Mouse (Mus musculus) CD4-positive, CD25-positive, alpha-beta regulatory T cell, adult 4 months (primary cell): Measurements from ENCODE around the gene Nos1ap. TPM values are rescaled to one million over a fixed set of nuclear protein-coding genes. Genes with fewer than 3 reads are reported as not detected.

Experiments
- ATAC-seq: one replicate; pipeline ENCODE4 v1.8.0; 2017
- polyA plus RNA-seq, 2 experiments: library from polyadenylated mRNA; unstranded; fragments of 100-300 nt; shearing (Covaris generic); gene quantifications; one replicate each; pipeline ENCODE4 v1.2.1; 2017

Gene Nos1ap
- polyA plus RNA-seq, 2 experiments from 2014 or later: 0.19 to 0.29 TPM

GRCm38 (mm10) chr1:170346266-170346665 lies 243.4 kb downstream of the Nos1ap start:
- ATAC-seq: no peak

GRCm38 (mm10) chr1:170343906-170344305 lies 245.8 kb downstream of the Nos1ap start:
- ATAC-seq: no peak

GRCm38 (mm10) chr1:170343081-170343480 lies 246.6 kb downstream of the Nos1ap start:
- no peak for ATAC-seq

GRCm38 (mm10) chr1:170339943-170340342 lies 249.7 kb downstream of the Nos1ap start:
- ATAC-seq: no peak

- ATAC-seq: no peak
Observed at GRCm38 (mm10) chr1:170332775-170333174, 256.9 kb downstream of the Nos1ap start.

- no peak for ATAC-seq
Observed at GRCm38 (mm10) chr1:170331926-170332325, 257.7 kb downstream of the Nos1ap start.

GRCm38 (mm10) chr1:170325277-170325676 lies 264.4 kb downstream of the Nos1ap start:
- no peak for ATAC-seq

- ATAC-seq: no peak
Observed at GRCm38 (mm10) chr1:170324312-170324711, 265.3 kb downstream of the Nos1ap start.

GRCm38 (mm10) chr1:170323001-170323400 lies 266.7 kb downstream of the Nos1ap start:
- no peak for ATAC-seq

GRCm38 (mm10) chr1:170322046-170322445 lies 267.6 kb downstream of the Nos1ap start:
- ATAC-seq: no peak

GRCm38 (mm10) chr1:170311431-170311830 lies 278.2 kb downstream of the Nos1ap start:
- no peak for ATAC-seq

- ATAC-seq: no peak
Observed at GRCm38 (mm10) chr1:170308503-170308902, 281.2 kb downstream of the Nos1ap start, which contains the start of gene Spata46. Gene Spata46, plus strand, starts transcription at chr1:170308803.

- ATAC-seq: no peak
Observed at GRCm38 (mm10) chr1:170306232-170306631, 283.4 kb downstream of the Nos1ap start, which contains the start of gene Gm7694. Gene Gm7694, minus strand, starts transcription at chr1:170306332.

- ATAC-seq: no peak
Observed at GRCm38 (mm10) chr1:170305002-170305401, 284.7 kb downstream of the Nos1ap start.

GRCm38 (mm10) chr1:170303103-170303502 lies 286.6 kb downstream of the Nos1ap start:
- no peak for ATAC-seq

GRCm38 (mm10) chr1:170302456-170302855 lies 287.2 kb downstream of the Nos1ap start:
- no peak for ATAC-seq

GRCm38 (mm10) chr1:170301686-170302085 lies 288.0 kb downstream of the Nos1ap start:
- ATAC-seq: no peak

GRCm38 (mm10) chr1:170299496-170299895 lies 290.2 kb downstream of the Nos1ap start:
- ATAC-seq: no peak

GRCm38 (mm10) chr1:170294786-170295570 lies 294.7 kb downstream of the Nos1ap start:
- no peak for ATAC-seq

- ATAC-seq: no peak
Observed at GRCm38 (mm10) chr1:170293257-170293656, 296.4 kb downstream of the Nos1ap start.

GRCm38 (mm10) chr1:170292239-170292951 lies 297.3 kb downstream of the Nos1ap start:
- ATAC-seq: no peak

- ATAC-seq: no peak
Observed at GRCm38 (mm10) chr1:170282415-170283129, 307.1 kb downstream of the Nos1ap start.

- ATAC-seq: no peak
Observed at GRCm38 (mm10) chr1:170277016-170277415, 312.6 kb downstream of the Nos1ap start, which contains the start of gene Sh2d1b1. Gene Sh2d1b1, plus strand, starts transcription at chr1:170277320.
